Mouse (Mus musculus): Measurements from ENCODE around the gene Hmcn2. TPM values are rescaled to one million over a fixed set of nuclear protein-coding genes. Genes with fewer than 3 reads are reported as not detected.

Gene Hmcn2
- polyA plus RNA-seq, 1 experiment from 2014 or later: 1.3 TPM

Other genes starting within 250 kb of the Hmcn2 start
- 20.3 and 23.7 TPM in 2 replicates for gene Fnbp1, start 172.4 kb upstream of the Hmcn2 start, polyA plus RNA-seq (2015; fragmentation: Nextera tagmentation; extraction: Ambion mirVana)
- 29.9 and 31.6 TPM in 2 replicates for gene Gpr107, start 162.1 kb upstream of the Hmcn2 start, polyA plus RNA-seq (2015; fragmentation: Nextera tagmentation; extraction: Ambion mirVana)
- 29.4 and 32.1 TPM in 2 replicates for gene Ncs1, start 68.6 kb upstream of the Hmcn2 start, polyA plus RNA-seq (2015; fragmentation: Nextera tagmentation; extraction: Ambion mirVana)
- gene Ass1, start 155.8 kb downstream of the Hmcn2 start, polyA plus RNA-seq (2015; fragmentation: Nextera tagmentation; extraction: Ambion mirVana): 11.8 and 15.5 TPM in 2 replicates